Comparison of ENCODE assay signal across 11 mouse cellular contexts in the genomic region with DNA sequence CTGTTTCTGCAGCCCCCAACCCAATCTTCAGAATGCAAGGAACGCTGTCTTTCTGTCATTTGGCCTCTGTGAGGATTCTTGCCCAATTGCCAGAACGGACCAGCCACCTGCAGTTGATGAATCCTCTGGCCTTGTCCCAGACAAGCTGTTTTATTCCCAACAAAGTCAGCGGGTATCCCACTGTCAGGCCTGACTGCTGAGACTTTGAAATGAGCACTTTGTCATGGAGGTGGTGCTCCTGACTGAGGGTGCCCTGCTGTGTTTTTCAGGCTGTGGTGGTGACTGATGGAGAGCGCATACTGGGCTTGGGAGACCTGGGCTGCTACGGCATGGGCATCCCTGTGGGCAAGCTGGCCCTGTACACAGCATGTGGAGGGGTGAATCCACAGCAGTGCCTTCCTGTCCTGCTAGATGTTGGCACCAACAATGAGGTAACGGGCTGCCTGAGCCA.
DNase-seq lines count a peak whose midpoint lies in the region; ATAC-seq lines count a peak whose summit lies in the region.
"Had no signal": no experiment of that assay in that cellular context is flagged by ENCODE, and none has a peak within 500 bp of the region (broad histone marks: within the 10 kb centered on the region; RNA-seq: fewer than 3 reads in every experiment).

No protein-coding gene starts in this region.

- WGBS in forebrain, embryonic 11.5 days = 23% methylated on average over 6 of the region's 6 CpGs

- H3K9ac ChIP-seq in forebrain, embryonic 11.5 days (ENCODE audit: low read length) = no peak overlapping the region
- H3K9ac ChIP-seq: lung, embryonic 15.5 days had no signal

- DNase-seq in Muller cell, postnatal 12 days (ENCODE audit: inconsistent ontology term) = peak; percentile 81
- DNase-seq in brain, adult 2 months (ENCODE audit: low read depth, low spot score) = peak; percentile 84
- DNase-seq in forebrain, embryonic 11.5 days (ENCODE audit: low spot score) = no peak
- DNase-seq in mesoderm, embryonic 11.5 days (ENCODE audit: low read depth, low spot score) = peak; percentile 33
- no peak for DNase-seq in gastrocnemius, postnatal 10 days
- DNase-seq in natural killer cell, adult 2 months (ENCODE audit: low spot score in 2 of 2) = no peak
- DNase-seq: gastrocnemius, postnatal 36 days had no signal

- H3K27me3 ChIP-seq in forebrain, embryonic 11.5 days (ENCODE audit: control insufficient read depth, insufficient read depth, low read length) = no peaks in the 10 kb centered on the region
- H3K27me3 ChIP-seq: lung, embryonic 15.5 days had no signal

- H3K4me1 ChIP-seq in forebrain, embryonic 11.5 days (replicated peaks; ENCODE audit: control insufficient read depth, insufficient read depth, low read length) = no peaks in the 10 kb centered on the region
- H3K4me1 ChIP-seq: lung, embryonic 15.5 days had no signal

- H3K9me3 ChIP-seq in forebrain, embryonic 11.5 days (ENCODE audit: control insufficient read depth, low read length) = no peaks in the 10 kb centered on the region
- H3K9me3 ChIP-seq: lung, embryonic 15.5 days had no signal

- no peak overlapping the region for H3K27ac ChIP-seq in forebrain, embryonic 11.5 days (ENCODE audit: low read depth, low read length)
- H3K27ac ChIP-seq: left cerebral cortex, adult 2 months; lung, embryonic 15.5 days had no signal

- H3K4me3 ChIP-seq in forebrain, embryonic 11.5 days (ENCODE audit: low read depth, low read length) = no peak overlapping the region
- H3K4me3 ChIP-seq: left cerebral cortex, adult 2 months; lung, embryonic 15.5 days had no signal

- H3K4me2 ChIP-seq in forebrain, embryonic 11.5 days (ENCODE audit: low read depth, low read length, severe bottlenecking) = no peak overlapping the region
- H3K4me2 ChIP-seq: lung, embryonic 15.5 days had no signal

- H3K36me3 ChIP-seq in forebrain, embryonic 11.5 days (ENCODE audit: control insufficient read depth, insufficient read depth, low read length) = no peaks in the 10 kb centered on the region
- H3K36me3 ChIP-seq: lung, embryonic 15.5 days had no signal

- peak; percentile 27; the same call in 1 of the 2 replicates for ATAC-seq in forebrain, embryonic 11.5 days (replicated peaks; ENCODE audit: low FRiP score)
- ATAC-seq in megakaryocyte, adult 5-6 weeks (ENCODE audit: poor library complexity, severe bottlenecking) = no peak
- ATAC-seq: inflammation-experienced regulatory T-cells, adult 6 months had no signal

Comparison
In these comparisons a context has a peak if more than half of its experiments do, and no peak if none do; other contexts are left out.
1. DNase-seq: peak in Muller cell, postnatal 12 days (single experiment), brain, adult 2 months (single experiment) and mesoderm, embryonic 11.5 days (single experiment); none in forebrain, embryonic 11.5 days (single experiment), gastrocnemius, postnatal 10 days (single experiment) and natural killer cell, adult 2 months (0 of 2).